Mouse (Mus musculus) ES-Bruce4 (cell line): ENCODE data around the gene Il10rb.

Experiments used
- CTCF ChIP-seq: IDR thresholded peaks from one replicate; pipeline ENCODE4 v1.8.1; 2011; ENCODE audit warnings: low read depth, low read length
- EP300 ChIP-seq: IDR thresholded peaks from 2 replicates; pipeline ENCODE4 v1.6.1; 2011; ENCODE audit warnings: low read depth, low read length; ENCODE audit not compliant: insufficient read depth
- POLR2A ChIP-seq: IDR thresholded peaks from one replicate; pipeline ENCODE4 v1.8.1; 2011; ENCODE audit warnings: low read length; ENCODE audit not compliant: insufficient read depth

- no peak for TF ChIP-seq POLR2A
- TF ChIP-seq CTCF: no peak
- no peak for TF ChIP-seq EP300
Measured at GRCm38 (mm10) chr16:91378991-91379390, 27.0 kb upstream of the Il10rb start.
